Mouse (Mus musculus) liver, adult 2 months (tissue): ENCODE measurements around the gene Cd109. TPM values are rescaled to one million over a fixed set of nuclear protein-coding genes. Genes with fewer than 3 reads are reported as not detected.

Experiments
- DNase-seq: peaks from one replicate; pipeline ENCODE4 v3.0.0-alpha.2; 2011; ENCODE audit warnings: low read depth, low spot score; ENCODE audit errors: extremely low read depth
- H3K27ac ChIP-seq: fragments of 200-500 bp; replicated peaks from 2 replicates; pipeline ENCODE4 v1.5.1; 2012; ENCODE audit warnings: low read depth, mild to moderate bottlenecking, control low read depth, inconsistent platforms, low read length; ENCODE audit not compliant: insufficient read depth
- H3K27me3 ChIP-seq: fragments of 200-500 bp; 2 replicates; pipeline ENCODE4 v1.6.1; 2012; ENCODE audit warnings: mild to moderate bottlenecking, moderate library complexity, low read length, inconsistent platforms; ENCODE audit not compliant: control insufficient read depth, insufficient read depth
- H3K36me3 ChIP-seq: fragments of 200-500 bp; 2 replicates; pipeline ENCODE4 v1.6.1; 2012; ENCODE audit warnings: low read length, inconsistent platforms; ENCODE audit not compliant: control insufficient read depth, insufficient read depth
- H3K4me1 ChIP-seq: fragments of 200-500 bp; 2 replicates; pipeline ENCODE4 v1.6.1; 2011; ENCODE audit warnings: low read length; ENCODE audit not compliant: control insufficient read depth, insufficient read depth
- H3K4me3 ChIP-seq: fragments of 200-500 bp; 2 replicates; pipeline ENCODE4 v1.5.1; 2011; ENCODE audit warnings: low read depth, mild to moderate bottlenecking, control low read depth, low read length, moderate library complexity; ENCODE audit not compliant: insufficient read depth
- H3K79me2 ChIP-seq: fragments of 200-500 bp; 2 replicates; pipeline ENCODE4 v1.6.1; 2012; ENCODE audit warnings: inconsistent platforms, mild to moderate bottlenecking, low read length, moderate library complexity; ENCODE audit not compliant: control insufficient read depth, insufficient read depth
- H3K9ac ChIP-seq: fragments of 200-500 bp; 2 replicates; pipeline ENCODE4 v1.6.1; 2012; ENCODE audit warnings: low read depth, mild to moderate bottlenecking, control low read depth, inconsistent platforms, low read length
- CTCF ChIP-seq: fragments of 200-500 bp; IDR thresholded peaks from 2 replicates; pipeline ENCODE4 v1.5.1; 2011; ENCODE audit warnings: low read depth, low read length, control low read depth
- POLR2A ChIP-seq: fragments of 200-500 bp; IDR thresholded peaks from 2 replicates; pipeline ENCODE4 v1.6.1; 2011; ENCODE audit warnings: low read length, control low read depth; ENCODE audit not compliant: insufficient read depth; ENCODE audit errors: extremely low read depth
- WGBS: fragments of 180-500 bp; shearing (Covaris S2); methylation state at CpG from one replicate; pipeline ENCODE4 v1.1.7; 2018; 5-methylcytosine and 5-hydroxymethylcytosine counted together
- polyA plus RNA-seq: library from polyadenylated mRNA; depleted of rRNA; stranded (reverse); fragments of >200 nt; gene quantifications from 2 replicates; pipeline ENCODE4 v1.2.3, GENCODE M21; 2012
- total RNA-seq: library from RNA; depleted of rRNA; stranded (reverse); fragments of >200 nt; gene quantifications from 2 replicates; pipeline ENCODE4 v1.2.3, GENCODE M21; 2014

Cd109 gene
- total and polyA plus RNA-seq, 2 experiments, result not detected

DNA sequence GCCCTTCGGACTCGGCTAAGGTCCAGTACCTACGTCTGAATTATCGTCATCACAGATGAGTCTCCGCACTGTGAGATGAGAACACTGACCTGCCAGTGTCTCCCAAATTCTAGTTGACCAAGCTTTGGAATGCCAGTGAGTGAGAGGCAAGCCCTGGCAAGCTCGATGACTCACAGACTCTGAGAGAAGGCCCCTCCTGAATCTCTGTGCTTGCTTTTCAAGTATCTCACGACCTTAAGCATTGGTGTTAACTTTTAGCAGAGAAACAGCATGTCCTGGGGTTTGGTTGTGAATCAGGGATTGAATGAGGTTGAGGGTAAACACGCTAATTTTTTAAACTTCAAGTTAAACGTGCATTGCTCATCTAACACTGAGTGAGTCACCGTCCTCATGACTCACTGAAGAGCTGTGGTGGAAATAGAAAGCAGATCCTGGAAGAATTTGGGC, 8.0 kb downstream of the Cd109 start:
- Histone ChIP-seq H3K4me1 (no peaks in the 10 kb centered on the region), H3K79me2 (no peaks in the 10 kb centered on the region), H3K9ac (no peak overlapping the region), H3K27me3 (no peaks in the 10 kb centered on the region), H3K36me3 (no peaks in the 10 kb centered on the region), H3K27ac (no peak overlapping the region), H3K4me3 (no peak overlapping the region)
- TF ChIP-seq CTCF (no peak), POLR2A (no peak)
- DNase-seq, result no peak
- WGBS, result 68% methylated on average over 10 of the region's 10 CpGs

DNA sequence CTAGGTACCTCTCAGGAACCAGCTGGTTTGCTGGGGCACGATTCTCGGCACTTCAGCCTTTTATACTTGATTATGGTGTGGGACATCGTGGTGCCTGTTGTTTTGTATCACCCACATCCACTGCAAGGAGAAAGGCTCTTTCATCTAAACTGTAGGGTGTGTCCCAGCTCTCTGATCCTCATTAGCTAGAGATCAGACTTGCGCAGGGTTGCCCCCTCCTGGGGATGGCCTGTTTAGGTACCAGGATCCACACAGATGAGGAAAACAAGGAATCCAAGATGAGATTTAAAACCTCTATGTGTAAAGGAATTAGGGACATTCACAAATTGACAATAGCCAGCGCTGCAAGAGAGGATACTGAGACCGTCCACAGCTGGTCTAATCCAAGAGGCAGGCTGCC, 14.6 kb downstream of the Cd109 start:
- H3K27ac ChIP-seq, result no peak overlapping the region
- H3K4me1 ChIP-seq, result no peaks in the 10 kb centered on the region
- no peaks in the 10 kb centered on the region for H3K27me3 ChIP-seq
- no peaks in the 10 kb centered on the region for H3K36me3 ChIP-seq
- no peaks in the 10 kb centered on the region for H3K79me2 ChIP-seq
- H3K9ac ChIP-seq, result no peak overlapping the region
- DNase-seq, result no peak
- TF ChIP-seq CTCF, result no peak
- TF ChIP-seq POLR2A, result no peak
- H3K4me3 ChIP-seq, result no peak overlapping the region
- WGBS, result 54% methylated on average over 6 of the region's 6 CpGs

DNA sequence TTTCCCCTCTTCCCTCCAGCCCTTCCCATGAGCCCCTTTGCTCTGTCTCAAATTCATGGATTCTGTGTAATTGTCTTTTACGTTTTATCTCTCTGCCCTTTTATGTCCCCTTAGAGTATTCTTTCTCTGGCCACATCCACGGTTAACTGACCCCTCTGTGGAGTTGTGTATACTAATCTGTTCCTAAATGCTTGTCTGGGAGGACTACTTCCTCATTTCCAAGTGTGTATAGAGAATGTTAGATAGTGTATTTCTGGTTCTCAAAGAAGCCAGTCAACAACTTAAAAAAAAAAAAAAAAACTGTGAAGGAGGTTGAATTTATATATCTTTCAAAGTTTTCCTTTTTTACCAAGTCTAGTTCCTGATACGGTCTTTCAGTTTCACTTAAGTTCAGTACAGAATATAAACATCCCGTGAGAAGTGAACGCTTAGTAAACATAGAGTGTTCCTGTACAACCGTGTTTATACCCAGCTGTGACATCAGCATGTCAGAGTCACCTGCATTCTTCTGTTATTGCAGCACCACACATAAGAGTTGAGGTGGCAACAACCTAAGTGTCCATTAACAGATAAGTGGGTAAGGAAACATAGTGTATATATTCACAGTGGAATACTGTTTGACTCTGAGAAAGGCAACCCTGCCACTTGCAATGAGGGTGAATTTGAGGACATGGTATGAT, 16.5 kb downstream of the Cd109 start:
- Histone ChIP-seq H3K4me1 (no peaks in the 10 kb centered on the region), H3K9ac (no peak overlapping the region), H3K27me3 (no peaks in the 10 kb centered on the region), H3K79me2 (no peaks in the 10 kb centered on the region), H3K4me3 (no peak overlapping the region), H3K36me3 (no peaks in the 10 kb centered on the region), H3K27ac (no peak overlapping the region)
- DNase-seq, result no peak
- 58% methylated on average over 6 of the region's 6 CpGs for WGBS
- no peak for TF ChIP-seq CTCF
- TF ChIP-seq POLR2A, result no peak

DNA sequence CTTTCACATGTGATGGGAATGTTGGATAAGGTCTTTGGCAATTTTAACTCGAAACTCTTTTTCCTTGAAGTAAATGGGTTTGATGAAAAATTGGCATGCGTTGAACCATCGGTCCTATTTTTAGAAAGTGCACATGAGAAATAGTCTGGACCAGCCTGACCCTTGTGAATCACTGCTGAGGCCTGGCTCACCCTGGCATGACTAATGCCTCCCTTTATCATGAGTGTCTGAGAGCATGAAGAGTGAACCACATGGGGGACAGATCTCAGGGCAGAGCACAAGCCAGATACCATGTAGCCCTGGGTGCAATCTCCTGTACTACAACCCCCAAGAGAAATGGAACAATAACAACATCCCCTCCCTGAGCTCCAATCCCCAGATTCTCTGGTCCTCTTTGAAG, 18.6 kb downstream of the Cd109 start:
- H3K27ac ChIP-seq, result no peak overlapping the region
- H3K36me3 ChIP-seq, result no peaks in the 10 kb centered on the region
- no peaks in the 10 kb centered on the region for H3K27me3 ChIP-seq
- TF ChIP-seq CTCF (no peak), POLR2A (no peak)
- no peaks in the 10 kb centered on the region for H3K4me1 ChIP-seq
- H3K9ac ChIP-seq, result no peak overlapping the region
- WGBS, result 91% methylated on average over 3 of the region's 3 CpGs
- H3K4me3 ChIP-seq, result no peak overlapping the region
- H3K79me2 ChIP-seq, result no peaks in the 10 kb centered on the region
- DNase-seq, result no peak

DNA sequence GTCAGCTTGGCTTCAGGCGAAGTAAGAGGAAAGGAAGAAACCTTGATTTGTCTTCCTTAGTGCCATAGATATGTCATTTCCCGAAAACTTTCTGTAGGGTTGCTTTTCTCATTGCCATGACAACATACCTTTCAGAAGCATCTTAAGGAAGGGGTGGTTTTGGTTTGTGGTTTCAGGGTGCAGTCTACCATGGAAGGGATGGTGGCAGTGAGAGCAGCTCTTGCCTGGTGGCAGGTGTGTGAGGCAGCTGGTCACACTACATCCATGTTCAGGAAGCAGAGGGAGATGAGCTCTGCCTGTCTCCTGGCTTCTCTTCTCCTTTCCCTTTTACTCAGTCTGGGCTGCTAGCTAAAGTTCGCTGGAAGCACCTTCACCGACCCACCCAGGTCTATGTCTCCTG, 26.0 kb downstream of the Cd109 start:
- H3K36me3 ChIP-seq, result no peaks in the 10 kb centered on the region
- 75% methylated on average over 4 of the region's 4 CpGs for WGBS
- no peaks in the 10 kb centered on the region for H3K27me3 ChIP-seq
- no peak overlapping the region for H3K27ac ChIP-seq
- no peak for DNase-seq
- H3K9ac ChIP-seq, result no peak overlapping the region
- no peak for TF ChIP-seq POLR2A
- TF ChIP-seq CTCF, result no peak
- no peak overlapping the region for H3K4me3 ChIP-seq
- no peaks in the 10 kb centered on the region for H3K79me2 ChIP-seq
- H3K4me1 ChIP-seq, result no peaks in the 10 kb centered on the region

DNA sequence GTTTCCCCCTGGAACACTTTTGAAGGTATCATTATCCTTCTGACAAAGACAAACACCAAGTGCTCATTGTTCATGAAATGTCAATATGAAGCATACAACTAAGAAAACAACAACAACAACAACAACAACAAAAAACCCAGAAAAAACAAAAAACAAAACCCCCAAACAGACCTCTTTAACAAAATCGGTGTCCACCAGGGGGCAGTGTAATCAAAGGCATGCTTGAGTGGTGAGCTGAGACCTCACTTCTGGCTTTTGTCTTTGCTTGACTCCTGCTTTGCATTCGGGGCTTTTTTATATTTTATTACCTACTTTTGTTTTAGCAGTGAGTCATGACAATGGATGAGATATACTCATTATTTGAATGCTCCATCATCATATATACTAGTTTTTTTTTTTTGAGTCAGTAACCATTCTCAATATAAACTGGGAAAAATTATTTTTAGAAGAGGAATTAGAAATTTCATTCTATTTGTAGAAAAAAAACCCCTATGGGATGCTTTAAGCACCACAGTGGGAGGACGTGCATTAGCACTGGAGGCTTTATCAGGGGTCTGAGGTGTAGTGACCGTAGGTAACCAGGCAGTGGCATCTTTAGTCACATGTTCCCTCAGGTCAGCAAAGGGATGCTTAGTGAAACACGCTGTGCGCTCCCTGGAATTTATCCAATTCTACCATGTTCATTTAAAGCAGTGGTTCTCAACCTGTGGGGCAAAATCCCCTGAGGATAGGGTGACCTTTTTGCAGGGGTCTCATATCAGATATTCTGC, 30.8 kb downstream of the Cd109 start:
- H3K27me3 ChIP-seq, result no peaks in the 10 kb centered on the region
- no peak overlapping the region for H3K9ac ChIP-seq
- no peaks in the 10 kb centered on the region for H3K36me3 ChIP-seq
- H3K4me3 ChIP-seq, result no peak overlapping the region
- H3K4me1 ChIP-seq, result no peaks in the 10 kb centered on the region
- no peak overlapping the region for H3K27ac ChIP-seq
- peak; percentile 16 for DNase-seq
- TF ChIP-seq POLR2A, result no peak
- TF ChIP-seq CTCF, result peak; percentile 41; the same call in 1 of the 2 replicates
- 44% methylated on average over 6 of the region's 6 CpGs for WGBS
- H3K79me2 ChIP-seq, result no peaks in the 10 kb centered on the region
